Mouse (Mus musculus): ENCODE measurements around the gene Tph2. TPM values are rescaled to one million over a fixed set of nuclear protein-coding genes. Genes with fewer than 3 reads are reported as not detected.

The Tph2 gene
- polyA plus RNA-seq, 2 experiments = not detected

DNA sequence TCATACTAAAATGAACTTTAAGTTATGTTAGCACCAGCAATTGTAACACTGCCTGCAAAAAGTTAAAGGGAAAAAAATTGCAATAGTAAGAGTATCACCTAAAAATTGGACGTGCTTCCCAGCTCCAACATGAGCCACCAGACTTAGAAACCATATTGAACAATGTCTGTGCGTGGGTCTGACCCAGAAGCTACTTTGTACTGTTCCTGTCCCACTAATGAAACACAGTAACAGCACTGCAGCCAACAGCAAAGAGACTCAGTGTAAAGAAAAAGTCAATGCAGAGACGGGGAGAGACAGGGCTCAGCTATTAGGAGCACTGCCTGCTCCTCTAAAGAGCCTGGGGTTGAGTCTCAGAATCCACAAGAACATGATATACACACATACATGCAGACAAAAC is 39.0 kb upstream of the Tph2 start:
- Histone ChIP-seq H3K4me3 (ENCODE audit: insufficient read depth in 1 of 2, low read depth in 2 of 2, low read length in 2 of 2) (no peak overlapping the region), H3K36me3 (replicated peaks; ENCODE audit: control insufficient read depth, insufficient read depth, low read depth) (peaks cover under 1% of the 10 kb centered on the region; the same call in 1 of the 2 replicates), H3K4me2 (ENCODE audit: low read depth) (no peak overlapping the region), H3K27ac (no peak overlapping the region), H3K27me3 (ENCODE audit: control insufficient read depth, insufficient read depth, low read length) (no peaks in the 10 kb centered on the region), H3K4me1 (replicated peaks; ENCODE audit: control insufficient read depth in 2 of 2, insufficient read depth in 2 of 2, low read length in 1 of 2) (no peaks in the 10 kb centered on the region), H3K9ac (replicated peaks) (no peak overlapping the region), H3K9me3 (ENCODE audit: control insufficient read depth, low read length) (no peaks in the 10 kb centered on the region)
- WGBS (ENCODE audit: insufficient replicate concordance) = 70% methylated on average over 3 of the region's 3 CpGs
- no peak for DNase-seq (ENCODE audit: low read depth in 3 of 3, low spot score in 3 of 3)
- TF ChIP-seq CTCF (IDR thresholded peaks at IDR 0.05; ENCODE audit: low read depth) (no peak), EP300 (IDR thresholded peaks at IDR 0.05; ENCODE audit: low read depth) (no peak)
- ATAC-seq (ENCODE audit: insufficient read depth) = no peak

DNA sequence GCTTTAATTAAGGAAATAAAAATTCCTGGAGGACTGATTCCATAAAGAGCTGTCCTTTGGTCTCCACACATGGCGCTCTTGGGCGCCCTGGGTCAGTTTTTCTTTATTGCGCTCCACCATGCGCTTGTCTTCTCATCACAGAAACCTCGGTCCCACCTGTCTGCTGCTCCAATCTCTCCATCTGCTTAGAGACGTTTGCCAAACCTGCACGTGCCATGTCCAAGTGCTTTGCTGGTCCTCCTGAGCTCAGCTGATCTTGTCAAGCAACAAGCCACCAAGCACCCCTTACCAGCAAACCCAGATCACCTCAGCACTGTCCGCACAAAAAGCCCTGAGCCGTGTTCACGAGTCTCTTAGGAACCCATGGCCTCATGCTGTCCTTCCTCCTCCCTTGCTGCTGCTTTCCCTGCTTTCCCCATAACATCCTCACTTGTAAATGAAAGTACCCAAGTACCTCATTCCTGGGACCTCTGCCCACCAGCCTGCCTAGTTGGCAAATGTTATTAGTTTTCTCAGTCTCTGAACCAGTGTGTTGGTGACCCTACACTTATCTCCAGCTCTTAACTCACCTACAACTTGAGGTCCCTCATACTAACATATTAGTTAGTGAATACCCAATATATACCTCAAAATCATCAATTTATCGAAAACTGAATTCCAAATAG is 28.2 kb upstream of the Tph2 start:
- Histone ChIP-seq H3K9me3 (ENCODE audit: control insufficient read depth, low read length) (no peaks in the 10 kb centered on the region), H3K27ac (no peak overlapping the region), H3K4me2 (ENCODE audit: low read depth) (no peak overlapping the region), H3K36me3 (replicated peaks; ENCODE audit: control insufficient read depth, insufficient read depth, low read depth) (peaks cover 21% of the 10 kb centered on the region), H3K27me3 (ENCODE audit: control insufficient read depth, insufficient read depth, low read length) (no peaks in the 10 kb centered on the region), H3K4me1 (replicated peaks; ENCODE audit: control insufficient read depth in 2 of 2, insufficient read depth in 2 of 2, low read length in 1 of 2) (no peaks in the 10 kb centered on the region), H3K9ac (replicated peaks) (no peak overlapping the region), H3K4me3 (ENCODE audit: insufficient read depth in 1 of 2, low read depth in 2 of 2, low read length in 2 of 2) (no peak overlapping the region)
- ATAC-seq (ENCODE audit: insufficient read depth) (no peak), DNase-seq (ENCODE audit: low read depth in 3 of 3, low spot score in 3 of 3) (no peak)
- TF ChIP-seq CTCF (IDR thresholded peaks at IDR 0.05; ENCODE audit: low read depth) (no peak), EP300 (IDR thresholded peaks at IDR 0.05; ENCODE audit: low read depth) (no peak)
- WGBS (ENCODE audit: insufficient replicate concordance) = 90% methylated on average over 11 of the region's 11 CpGs

DNA sequence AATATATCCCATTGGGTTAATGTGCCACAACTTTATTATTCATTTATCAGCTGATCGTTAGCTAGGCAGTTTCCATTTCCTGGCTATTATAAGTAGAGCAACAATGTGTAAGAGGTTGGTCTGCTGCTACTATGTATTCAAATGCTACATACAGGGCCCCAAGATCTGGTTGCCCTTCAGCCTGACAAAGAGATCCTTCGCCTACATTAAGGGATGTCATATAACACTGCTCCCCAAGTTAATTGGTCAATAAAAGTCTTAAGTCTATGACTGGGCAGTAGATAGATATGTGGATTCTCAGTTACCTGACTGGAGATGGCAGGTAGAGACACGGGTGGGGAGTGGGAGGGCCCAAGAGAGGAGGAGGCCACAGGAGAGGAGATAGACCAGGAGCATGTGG is 21.0 kb upstream of the Tph2 start:
- Histone ChIP-seq H3K36me3 (replicated peaks; ENCODE audit: control insufficient read depth, insufficient read depth, low read depth) (peaks cover 14% of the 10 kb centered on the region), H3K9ac (replicated peaks) (no peak overlapping the region)

DNA sequence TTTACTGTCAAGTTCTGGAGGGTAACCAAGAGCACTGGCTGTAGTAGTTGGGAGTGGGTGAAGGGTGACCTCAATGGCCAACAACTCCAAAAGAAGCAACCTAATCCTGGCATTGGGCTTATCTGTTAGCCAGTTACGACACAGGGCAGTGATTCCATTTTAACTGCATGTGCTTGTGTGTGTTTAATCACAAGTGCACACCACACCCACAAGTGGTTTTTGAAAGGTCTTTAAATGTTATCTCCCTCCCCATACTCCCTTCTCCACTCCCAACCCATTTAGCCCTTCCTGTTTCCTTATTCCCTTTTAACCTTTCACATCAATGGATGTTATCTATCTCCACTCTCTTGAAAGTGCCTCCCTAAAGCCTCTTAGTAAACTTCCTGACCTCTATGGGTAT is 20.5 kb upstream of the Tph2 start:
- DNase-seq (ENCODE audit: low read depth in 3 of 3, low spot score in 3 of 3) (no peak), ATAC-seq (ENCODE audit: insufficient read depth) (no peak)
- no peak overlapping the region for H3K4me3 ChIP-seq (ENCODE audit: insufficient read depth in 1 of 2, low read depth in 2 of 2, low read length in 2 of 2)
- no peak overlapping the region for H3K4me2 ChIP-seq (ENCODE audit: low read depth)
- peaks cover 14% of the 10 kb centered on the region for H3K36me3 ChIP-seq (replicated peaks; ENCODE audit: control insufficient read depth, insufficient read depth, low read depth)
- 19% methylated on average over 1 of the region's 1 CpGs for WGBS (ENCODE audit: insufficient replicate concordance)
- TF ChIP-seq EP300 (IDR thresholded peaks at IDR 0.05; ENCODE audit: low read depth) = no peak
- no peak for TF ChIP-seq CTCF (IDR thresholded peaks at IDR 0.05; ENCODE audit: low read depth)
- no peak overlapping the region for H3K9ac ChIP-seq (replicated peaks)
- H3K27me3 ChIP-seq (ENCODE audit: control insufficient read depth, insufficient read depth, low read length) = no peaks in the 10 kb centered on the region
- H3K4me1 ChIP-seq (replicated peaks; ENCODE audit: control insufficient read depth in 2 of 2, insufficient read depth in 2 of 2, low read length in 1 of 2) = no peaks in the 10 kb centered on the region
- H3K9me3 ChIP-seq (ENCODE audit: control insufficient read depth, low read length) = no peaks in the 10 kb centered on the region
- H3K27ac ChIP-seq = no peak overlapping the region

More for the DNA sequence above, 21.0 kb upstream of the Tph2 start:
- Histone ChIP-seq H3K27me3 (ENCODE audit: control insufficient read depth, insufficient read depth, low read length) (no peaks in the 10 kb centered on the region), H3K4me2 (ENCODE audit: low read depth) (no peak overlapping the region), H3K9me3 (ENCODE audit: control insufficient read depth, low read length) (no peaks in the 10 kb centered on the region), H3K4me1 (replicated peaks; ENCODE audit: control insufficient read depth in 2 of 2, insufficient read depth in 2 of 2, low read length in 1 of 2) (no peaks in the 10 kb centered on the region), H3K27ac (no peak overlapping the region), H3K4me3 (ENCODE audit: insufficient read depth in 1 of 2, low read depth in 2 of 2, low read length in 2 of 2) (no peak overlapping the region)
- TF ChIP-seq EP300 (IDR thresholded peaks at IDR 0.05; ENCODE audit: low read depth) = no peak
- TF ChIP-seq CTCF (IDR thresholded peaks at IDR 0.05; ENCODE audit: low read depth) = no peak
- DNase-seq (ENCODE audit: low read depth in 3 of 3, low spot score in 3 of 3) (no peak), ATAC-seq (ENCODE audit: insufficient read depth) (no peak)
- WGBS (ENCODE audit: insufficient replicate concordance) = 59% methylated on average over 3 of the region's 3 CpGs

DNA sequence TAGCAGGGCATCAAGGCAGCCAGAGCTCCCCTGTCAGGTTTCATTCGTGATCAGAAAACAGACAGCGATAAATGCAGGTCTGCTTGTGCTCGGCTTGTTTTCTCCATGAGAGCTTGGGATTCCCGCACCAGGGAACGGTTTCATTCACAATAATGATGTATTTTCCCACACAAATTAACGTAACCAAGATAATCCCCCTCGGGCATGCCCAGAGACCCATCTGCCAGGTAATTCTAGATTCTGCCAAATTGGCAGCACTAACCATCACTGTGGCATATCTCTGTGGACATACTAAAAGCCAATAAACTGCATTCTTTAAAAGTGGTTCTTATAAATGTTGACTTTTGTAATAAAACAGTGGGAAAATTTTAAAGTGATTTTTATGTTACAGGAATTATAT is 6.4 kb upstream of the Tph2 start:
- H3K27ac ChIP-seq = no peak overlapping the region
- no peak overlapping the region for H3K4me2 ChIP-seq (ENCODE audit: low read depth)
- H3K9me3 ChIP-seq (ENCODE audit: control insufficient read depth, low read length) = no peaks in the 10 kb centered on the region
- no peak overlapping the region for H3K9ac ChIP-seq (replicated peaks)
- H3K27me3 ChIP-seq (ENCODE audit: control insufficient read depth, insufficient read depth, low read length) = no peaks in the 10 kb centered on the region
- H3K4me1 ChIP-seq (replicated peaks; ENCODE audit: control insufficient read depth in 2 of 2, insufficient read depth in 2 of 2, low read length in 1 of 2) = no peaks in the 10 kb centered on the region
- no peaks in the 10 kb centered on the region for H3K36me3 ChIP-seq (replicated peaks; ENCODE audit: control insufficient read depth, insufficient read depth, low read depth)
- ATAC-seq (ENCODE audit: insufficient read depth) (no peak), DNase-seq (ENCODE audit: low read depth in 3 of 3, low spot score in 3 of 3) (no peak)
- WGBS (ENCODE audit: insufficient replicate concordance) = 67% methylated on average over 7 of the region's 7 CpGs
- no peak for TF ChIP-seq CTCF (IDR thresholded peaks at IDR 0.05; ENCODE audit: low read depth)
- H3K4me3 ChIP-seq (ENCODE audit: insufficient read depth in 1 of 2, low read depth in 2 of 2, low read length in 2 of 2) = no peak overlapping the region

All from liver, embryonic 14.5 days (tissue).